Mouse (Mus musculus): ENCODE measurements around the gene Tprkb.
A peak's percentile ranks its signal among the peaks of the same experiment; 100 is the strongest.
"Not testable (repeated sequence)": the region's sequence is repeated elsewhere in the genome, so short reads cannot be mapped to it uniquely, and the experiment has no call there.

The Tprkb gene

DNA sequence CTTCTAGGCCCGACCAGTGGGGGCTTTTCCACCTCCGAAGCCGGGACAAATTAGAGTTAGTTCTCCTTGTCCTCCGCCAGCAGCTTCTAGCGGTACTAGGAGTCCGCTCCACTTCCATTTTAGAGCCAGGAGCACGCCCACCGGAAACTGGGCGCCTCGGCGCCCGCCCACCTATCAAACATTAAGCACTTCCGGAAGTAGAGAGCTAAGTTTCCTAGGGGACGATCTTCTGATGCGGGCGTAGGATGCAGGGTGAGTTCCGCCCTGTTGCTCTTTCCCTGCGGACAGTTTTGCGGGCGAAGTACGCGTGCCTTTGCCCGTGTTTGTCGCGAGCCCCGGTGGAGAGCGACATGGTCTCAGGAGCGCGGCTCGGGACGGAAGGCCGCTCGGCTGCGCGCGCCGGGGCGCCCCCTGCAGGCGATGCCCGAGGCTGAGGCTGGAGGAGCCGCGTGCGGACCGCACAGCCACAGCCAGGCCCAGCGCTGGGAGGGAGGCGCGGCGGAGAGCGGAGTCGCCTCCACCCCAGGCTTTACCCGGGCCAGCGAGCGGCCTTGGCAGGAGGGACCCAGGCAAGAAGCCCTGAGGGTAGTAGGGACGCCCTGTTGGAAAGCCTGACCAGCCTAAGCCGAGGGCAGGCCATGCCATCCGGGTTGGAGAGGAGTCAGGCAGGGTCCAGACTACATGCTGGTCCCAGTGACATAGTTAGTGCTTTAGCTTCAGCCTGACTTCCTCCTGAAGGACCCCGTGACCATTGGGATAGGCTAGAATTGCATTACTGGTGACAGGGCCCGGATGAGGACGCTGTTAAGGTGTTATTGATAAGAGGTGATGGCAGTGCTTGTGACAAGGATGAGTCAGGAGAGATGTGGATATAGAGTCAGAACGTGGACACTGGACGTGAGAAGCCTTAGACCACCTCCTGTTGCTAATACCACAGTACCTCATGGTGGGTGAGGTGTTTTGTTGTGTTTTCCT, 4.2 kb downstream of the Tprkb start, which contains the start of gene Nat8f1:
TSS of gene Nat8f1 (minus strand) at position 149 of the 975 bp plus-strand sequence.
- peak; percentile 87 to 90 for DNase-seq (ENCODE audit: low spot score in 2 of 2)

DNA sequence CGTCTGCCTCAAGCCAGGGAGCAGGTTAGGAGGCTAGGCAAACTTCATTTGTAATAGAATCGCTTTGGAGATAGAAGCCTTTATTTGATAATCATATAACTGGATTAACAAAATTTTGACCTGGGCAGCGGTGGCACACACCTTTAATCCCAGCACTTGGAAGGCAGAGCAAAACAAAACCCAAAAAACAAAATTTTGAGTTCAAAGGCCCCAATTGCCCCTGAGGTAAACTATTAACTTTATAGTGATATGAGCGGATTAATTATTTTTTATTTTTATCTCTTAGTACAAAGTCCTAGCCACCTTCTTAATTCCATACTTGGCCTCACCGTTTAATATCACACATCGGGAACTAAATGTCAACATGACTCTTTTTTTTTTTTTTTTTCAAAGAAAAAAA, 4.9 kb downstream of the Tprkb start:
- no peak for DNase-seq (ENCODE audit: low spot score in 2 of 2)

DNA sequence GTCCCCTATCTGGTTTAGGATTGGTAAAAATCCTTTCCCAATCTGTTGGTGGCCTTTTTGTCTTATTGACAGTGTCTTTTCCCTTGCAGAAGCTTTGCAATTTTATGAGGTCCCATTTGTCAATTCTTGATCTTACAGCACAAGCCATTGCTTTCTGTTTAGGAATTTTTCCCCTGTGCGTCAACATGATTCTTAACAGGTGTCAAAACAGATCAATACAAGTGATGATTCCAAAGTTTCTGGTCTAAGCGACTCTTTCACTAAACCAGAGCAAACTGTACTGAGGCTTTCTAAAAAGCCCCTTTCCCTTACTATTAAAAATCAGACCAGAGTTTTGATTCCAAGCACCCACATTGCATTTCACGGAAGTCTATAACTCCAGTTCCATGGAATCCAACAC, 6.7 kb downstream of the Tprkb start:
- DNase-seq (ENCODE audit: low spot score in 2 of 2): not testable (repeated sequence)

- no peak for DNase-seq (ENCODE audit: low spot score in 2 of 2)
Observed at GRCm38 (mm10) chr6:85919401-85919800, 7.7 kb downstream of the Tprkb start.

DNA sequence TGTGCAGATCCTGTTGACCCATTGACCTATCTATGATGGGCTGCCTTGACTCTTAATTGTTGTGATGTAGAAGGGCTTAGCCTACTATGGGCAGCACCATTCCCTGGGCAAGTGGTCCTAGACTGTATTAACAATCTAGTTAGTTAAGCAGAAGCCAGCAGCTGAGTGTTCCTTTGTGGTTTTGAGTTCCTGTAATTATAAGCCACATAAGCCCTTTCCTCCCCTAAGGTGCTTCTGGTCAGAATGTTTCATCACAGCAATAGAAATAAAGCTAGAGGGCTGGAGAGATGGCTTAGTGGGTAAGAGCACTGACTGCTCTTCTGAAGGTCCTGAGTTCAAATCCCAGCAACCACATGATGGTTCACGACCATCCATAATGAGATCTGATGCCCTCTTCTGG, 12.0 kb downstream of the Tprkb start:
- no peak for DNase-seq (ENCODE audit: low spot score in 2 of 2)

- DNase-seq (ENCODE audit: low spot score in 2 of 2): no peak
Observed at GRCm38 (mm10) chr6:85926709-85927108, 15.0 kb downstream of the Tprkb start.

DNA sequence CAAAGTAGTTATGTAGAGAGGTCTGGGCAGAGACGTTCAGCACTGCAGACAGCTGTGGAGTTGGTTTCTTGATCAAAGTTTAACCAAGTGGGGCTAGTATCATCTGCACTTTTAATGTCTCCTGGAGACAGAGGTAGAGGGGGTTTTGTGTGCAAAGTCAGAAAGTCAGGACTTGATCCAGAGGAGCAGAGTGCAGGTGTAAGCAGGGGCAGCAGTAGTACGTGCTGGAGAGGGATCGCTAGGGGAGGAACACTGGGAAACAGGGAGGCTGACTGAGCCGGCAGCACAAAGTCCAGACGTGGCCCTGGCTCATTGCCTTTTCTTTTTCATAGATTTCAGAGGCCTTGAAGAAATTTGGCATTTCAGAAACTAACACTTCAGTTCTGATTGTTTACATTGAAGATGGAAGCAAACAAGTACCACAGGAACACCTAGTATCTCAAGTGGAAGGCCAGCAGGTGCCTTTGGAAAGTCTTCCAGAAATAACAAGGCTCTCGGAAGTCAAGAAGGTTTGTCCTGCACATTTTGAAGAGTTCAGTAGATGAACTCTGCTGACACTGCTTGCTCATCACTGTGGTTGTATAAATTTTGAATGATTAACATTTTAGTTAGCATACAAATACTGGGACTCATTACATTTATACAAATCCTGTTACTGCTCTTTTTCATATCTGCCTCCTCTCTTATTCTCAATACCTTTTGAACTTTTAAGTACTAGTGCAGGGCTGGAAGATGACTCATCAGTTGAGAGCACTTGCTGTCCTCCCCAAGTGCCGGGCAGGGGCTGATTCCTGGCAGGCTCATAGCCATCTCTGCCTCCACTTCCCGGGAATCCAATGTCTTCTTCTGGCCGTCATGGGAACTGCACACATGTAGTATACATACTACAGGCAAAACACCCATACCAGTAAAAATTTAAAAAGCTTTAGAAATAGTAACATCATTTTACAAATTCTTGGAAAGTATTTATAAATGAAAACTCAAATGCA, 16.1 kb downstream of the Tprkb start:
- no peak for DNase-seq (ENCODE audit: low spot score in 2 of 2)

GRCm38 (mm10) chr6:85929312-85929711, 17.6 kb downstream of the Tprkb start:
- no peak for DNase-seq (ENCODE audit: low spot score in 2 of 2)

DNA sequence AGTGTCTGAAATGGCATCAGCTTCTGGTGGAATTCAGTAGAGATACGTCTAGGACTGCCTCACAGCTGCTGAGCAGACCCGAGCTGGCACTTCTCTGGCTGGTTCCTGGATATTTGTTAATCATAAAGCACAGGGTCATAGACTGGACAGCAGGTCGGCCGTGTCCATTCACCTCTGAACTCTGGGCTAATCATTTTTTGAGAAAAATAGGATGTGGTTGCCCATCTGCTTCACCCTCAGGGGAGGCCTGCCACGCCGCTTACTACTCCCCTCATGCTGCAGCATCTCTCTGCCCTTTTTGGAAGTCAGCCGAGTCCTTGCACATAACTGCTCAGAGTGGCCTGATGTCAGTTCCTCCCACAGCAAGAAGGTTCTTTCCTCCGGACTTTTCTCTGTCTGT, 22.4 kb downstream of the Tprkb start:
- no peak for DNase-seq (ENCODE audit: low spot score in 2 of 2)

DNA sequence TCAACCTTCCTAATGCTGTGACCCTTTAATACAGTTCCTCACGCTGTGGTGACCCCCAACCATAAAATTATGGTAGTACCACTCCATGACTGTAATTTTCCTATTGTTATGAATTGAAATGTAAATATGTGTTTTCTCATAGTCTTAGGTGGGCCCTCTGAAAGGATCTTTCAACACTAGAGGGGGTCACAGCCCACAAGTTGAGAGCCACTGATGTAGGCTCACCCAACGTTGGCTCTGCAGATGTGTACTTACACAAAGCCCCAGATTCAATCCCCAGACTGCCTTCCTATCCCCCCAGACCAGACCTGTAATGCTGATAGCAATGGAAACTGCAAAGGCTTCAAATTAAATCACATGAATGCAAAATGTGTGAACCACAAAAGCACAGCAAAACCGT, 24.0 kb downstream of the Tprkb start:
- DNase-seq (ENCODE audit: low spot score in 2 of 2): no peak

DNA sequence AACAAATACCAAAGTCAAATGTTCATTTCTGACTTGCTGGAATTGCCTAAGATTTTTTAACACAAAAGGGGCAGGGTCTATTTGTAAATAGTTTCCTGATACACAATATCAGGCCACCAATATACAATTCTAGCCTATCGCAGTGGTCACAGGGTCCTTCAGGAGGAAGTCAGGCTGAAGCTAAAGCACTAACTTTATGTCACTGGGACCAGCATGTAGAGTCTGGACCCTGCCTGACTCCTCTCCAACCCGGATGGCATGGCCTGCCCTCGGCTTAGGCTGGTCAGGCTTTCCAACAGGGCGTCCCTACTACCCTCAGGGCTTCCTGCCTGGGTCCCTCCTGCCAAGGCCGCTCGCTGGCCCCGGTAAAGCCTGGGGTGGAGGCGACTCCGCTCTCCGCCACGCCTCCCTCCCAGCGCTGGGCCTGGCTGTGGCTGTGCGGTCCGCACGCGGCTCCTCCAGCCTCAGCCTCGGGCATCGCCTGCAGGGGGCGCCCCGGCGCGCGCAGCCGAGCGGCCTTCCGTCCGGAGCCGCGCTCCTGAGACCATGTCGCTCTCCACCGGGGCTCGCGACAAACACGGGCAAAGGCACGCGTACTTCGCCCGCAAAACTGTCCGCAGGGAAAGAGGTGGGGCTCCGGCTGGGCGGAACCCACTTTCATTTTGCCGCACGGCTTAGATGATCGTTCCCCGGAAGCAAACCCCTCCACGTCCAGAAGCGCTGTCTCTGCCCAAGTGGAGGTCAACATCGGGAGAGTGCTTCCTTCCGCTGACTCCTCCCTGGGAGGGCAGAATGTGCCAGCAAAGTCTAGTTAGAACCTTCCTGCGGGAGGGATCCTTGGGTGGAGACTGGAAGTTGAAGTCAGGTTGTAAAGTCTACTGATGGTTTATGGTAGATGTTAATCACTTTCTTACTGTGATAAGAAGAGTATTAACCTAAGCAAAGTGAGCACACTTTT, 25.1 kb downstream of the Tprkb start:
- DNase-seq (ENCODE audit: low spot score in 2 of 2): peak; percentile 84 to 85

- DNase-seq (ENCODE audit: low spot score in 2 of 2): no peak
Observed at GRCm38 (mm10) chr6:85938701-85939100, 27.0 kb downstream of the Tprkb start.

- DNase-seq (ENCODE audit: low spot score in 2 of 2): no peak
Observed at GRCm38 (mm10) chr6:85942469-85942868, 30.8 kb downstream of the Tprkb start.

- no peak for DNase-seq (ENCODE audit: low spot score in 2 of 2)
Observed at GRCm38 (mm10) chr6:85948549-85948948, 36.9 kb downstream of the Tprkb start.

DNA sequence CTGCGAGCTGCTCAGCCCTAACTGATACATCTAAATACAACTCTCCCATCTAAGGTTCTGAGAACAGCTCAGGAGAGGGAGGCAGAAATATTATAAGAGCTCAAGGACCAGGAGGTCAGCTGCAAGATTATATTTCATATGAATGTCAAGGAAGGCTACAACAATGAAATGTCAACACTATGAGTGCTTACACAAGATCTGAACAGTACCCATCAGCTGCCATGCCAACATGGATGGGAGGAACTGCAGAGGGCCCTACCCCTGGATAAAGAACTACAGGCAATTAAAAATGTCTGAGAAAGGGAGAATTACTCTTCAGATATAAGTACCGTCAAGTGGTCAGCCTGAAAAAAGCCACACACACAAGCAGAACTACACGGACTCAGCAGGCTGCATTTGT, 45.9 kb downstream of the Tprkb start:
- no peak for DNase-seq (ENCODE audit: low spot score in 2 of 2)

GRCm38 (mm10) chr6:85961101-85962091, 49.7 kb downstream of the Tprkb start, which contains the start of gene Dusp11:
Gene Dusp11 (minus strand): TSS chr6:85961667.
- peak; percentile 85 to 91 for DNase-seq (ENCODE audit: low spot score in 2 of 2)

GRCm38 (mm10) chr6:85966081-85966480, 54.4 kb downstream of the Tprkb start:
- DNase-seq (ENCODE audit: low spot score in 2 of 2): not testable (repeated sequence)

DNA sequence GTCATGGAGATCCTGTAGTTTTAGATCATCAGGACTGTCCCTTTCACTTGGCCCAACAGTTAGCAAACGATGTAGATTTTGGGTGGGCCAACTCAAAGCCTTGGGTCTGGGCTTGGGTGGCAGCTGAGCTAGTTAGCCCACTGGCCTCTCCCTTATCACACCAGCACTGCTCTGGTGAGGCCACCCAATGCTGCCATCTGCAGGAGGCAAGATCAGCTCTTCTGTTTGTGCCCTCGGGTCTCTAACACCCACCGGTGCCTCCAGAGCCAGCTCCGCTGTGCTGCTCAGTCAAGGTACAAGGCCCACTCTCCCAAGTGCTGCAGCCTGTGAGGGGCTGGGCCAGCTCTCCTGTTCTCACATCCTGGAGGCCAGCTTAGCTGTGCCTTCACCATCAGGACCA, 55.0 kb downstream of the Tprkb start:
- DNase-seq (ENCODE audit: low spot score in 2 of 2): no peak

GRCm38 (mm10) chr6:85969889-85970288, 58.2 kb downstream of the Tprkb start:
- no peak for DNase-seq (ENCODE audit: low spot score in 2 of 2)

GRCm38 (mm10) chr6:85972699-85973098, 61.0 kb downstream of the Tprkb start:
- DNase-seq (ENCODE audit: low spot score in 2 of 2): no peak
